Mouse (Mus musculus) lung, postnatal 36 days (tissue): ENCODE data around the gene Acot2.

Experiments used
- DNase-seq: peaks from one replicate; pipeline ENCODE4 v3.0.0; 2022; ENCODE audit warnings: mixed read lengths

Gene Acot2

DNA sequence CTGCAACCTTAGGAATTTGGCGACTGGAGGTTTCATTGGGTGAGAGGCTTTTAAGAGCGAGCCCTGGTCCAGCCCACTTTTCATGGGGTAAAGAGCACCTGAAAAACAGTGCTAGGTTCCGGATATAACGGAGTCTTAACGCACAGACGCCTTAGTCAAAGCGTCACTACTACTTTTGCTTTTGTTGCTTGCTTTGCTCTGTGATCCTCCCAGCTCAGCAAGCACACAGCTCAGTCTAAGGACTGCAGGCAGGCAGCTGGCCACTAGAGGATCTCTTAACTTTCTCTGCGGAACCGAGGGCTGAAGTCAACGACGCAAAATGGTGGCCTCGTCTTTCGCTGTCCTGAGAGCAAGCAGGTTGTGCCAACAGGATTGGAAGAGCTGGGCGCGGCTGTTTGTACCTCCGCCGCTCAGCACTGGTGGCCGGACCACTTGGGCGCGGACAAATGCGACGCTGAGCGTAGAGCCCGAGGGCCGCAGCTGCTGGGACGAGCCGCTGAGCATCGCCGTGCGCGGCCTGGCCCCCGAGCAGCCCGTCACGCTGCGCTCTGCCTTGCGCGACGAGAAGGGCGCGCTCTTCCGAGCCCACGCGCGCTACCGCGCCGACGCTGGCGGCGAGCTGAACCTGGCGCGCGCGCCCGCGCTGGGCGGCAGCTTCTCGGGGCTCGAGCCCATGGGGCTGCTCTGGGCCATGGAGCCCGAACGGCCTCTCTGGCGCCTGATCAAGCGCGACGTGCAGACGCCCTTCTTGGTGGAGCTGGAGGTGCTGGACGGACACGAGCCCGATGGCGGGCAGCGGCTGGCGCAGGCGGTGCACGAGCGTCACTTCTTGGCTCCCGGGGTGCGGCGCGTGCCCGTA, at the start of gene Acot2:
Acot2 (plus strand) TSS at position 279 of the 859 bp plus-strand sequence.
- DNase-seq, result peak; percentile 88

DNA sequence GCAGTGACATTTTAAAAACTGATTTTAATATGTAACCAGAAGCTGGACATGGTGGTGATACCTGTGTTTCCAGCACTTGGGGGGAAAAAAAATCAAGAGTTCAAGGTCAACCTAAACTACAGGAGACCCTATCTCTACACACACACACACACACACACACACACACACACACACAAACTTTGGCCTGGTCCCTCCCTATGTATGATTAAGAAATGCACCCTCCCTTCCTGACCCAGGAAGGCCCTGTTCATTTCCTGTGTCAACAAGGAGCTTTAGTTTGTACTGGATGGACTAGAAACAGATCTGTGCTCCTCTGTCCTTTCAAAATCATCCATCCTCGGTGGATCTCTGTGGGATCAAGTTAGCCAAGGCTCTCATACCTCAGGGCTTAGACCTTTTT, 49.1 kb upstream of the Acot2 start:
- peak; percentile 53 for DNase-seq

DNA sequence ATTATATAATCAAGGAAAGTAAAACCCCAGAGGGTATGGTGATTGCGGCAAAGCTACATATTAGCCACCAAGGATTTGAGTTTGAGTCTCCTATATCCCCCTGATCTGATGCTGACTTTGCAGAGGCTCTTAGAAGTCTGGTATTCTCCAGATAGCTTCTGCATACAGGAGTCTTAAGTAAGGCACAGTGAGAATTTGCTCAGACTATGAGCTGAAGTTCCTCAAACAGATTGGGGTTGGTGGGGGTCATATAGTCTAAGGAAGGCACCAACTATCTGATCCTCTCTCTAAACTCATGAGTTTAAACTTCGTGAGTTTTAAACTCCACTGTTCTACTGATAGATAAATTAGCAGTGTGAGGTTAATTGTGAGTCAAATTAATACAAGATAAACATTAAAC, 48.3 kb upstream of the Acot2 start:
- no peak for DNase-seq

DNA sequence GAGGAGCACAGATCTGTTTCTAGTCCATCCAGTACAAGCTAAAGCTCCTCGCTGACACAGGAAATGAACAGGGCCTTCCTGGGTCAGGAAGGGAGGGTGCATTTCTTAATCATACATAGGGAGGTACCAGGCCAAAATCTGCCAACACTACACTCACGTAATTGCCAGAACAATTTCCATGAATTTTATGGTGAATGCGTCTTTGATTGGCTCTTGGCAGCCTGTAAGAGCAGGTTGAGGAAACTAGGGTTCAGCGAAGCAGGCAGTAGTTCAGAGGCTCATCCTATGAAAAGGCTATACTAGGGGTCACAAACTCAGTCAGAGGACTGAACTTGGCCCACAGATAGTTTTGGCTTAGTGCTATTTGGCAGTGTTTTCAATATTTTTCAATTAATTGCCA, 47.6 kb upstream of the Acot2 start:
- peak; percentile 55 for DNase-seq

DNA sequence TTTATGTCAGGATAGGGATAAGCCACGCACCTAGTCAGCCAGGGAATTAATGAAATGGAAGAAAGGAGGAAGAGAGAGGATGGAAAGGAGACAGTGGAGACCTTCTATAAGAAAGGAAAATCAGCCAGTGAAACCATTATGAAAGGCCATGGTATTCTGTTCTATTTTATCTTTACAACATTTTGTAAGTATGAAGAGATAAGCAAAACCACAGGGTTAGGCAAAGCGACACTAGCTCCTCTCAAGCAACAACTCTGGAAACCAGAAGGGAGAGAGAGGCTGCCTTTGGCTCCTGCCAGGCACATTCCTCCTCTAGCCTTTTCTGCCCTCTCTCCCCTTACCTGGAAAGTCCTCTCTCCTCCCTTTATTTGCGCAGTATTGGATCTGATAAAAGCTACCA, 45.7 kb upstream of the Acot2 start:
- DNase-seq, result no peak

DNA sequence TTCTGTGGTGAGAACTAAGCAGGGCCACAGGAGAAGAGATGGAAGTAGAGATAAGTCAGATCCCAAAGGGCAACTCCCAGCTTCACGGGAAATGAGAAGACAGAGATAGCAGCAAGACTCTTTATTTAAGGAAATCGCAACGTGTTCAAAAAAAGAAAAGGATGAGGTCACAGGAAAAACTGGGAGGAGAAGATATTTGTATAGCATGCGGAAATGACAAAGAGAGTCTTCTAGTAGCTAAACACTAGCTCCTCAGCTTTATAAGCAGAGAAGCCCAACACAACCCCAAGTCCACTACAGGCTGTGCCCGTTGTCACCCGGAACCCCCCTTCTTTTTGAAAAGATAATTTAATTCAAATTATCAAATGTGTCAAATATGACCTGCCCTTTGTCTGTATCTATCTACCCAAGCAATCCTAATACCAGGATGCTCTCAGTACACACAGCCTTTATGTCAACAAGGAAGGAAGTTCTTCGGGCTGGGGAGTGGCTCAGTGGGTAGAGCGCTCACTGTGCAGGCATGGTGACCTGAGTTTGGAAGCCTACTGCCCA, 40.3 kb upstream of the Acot2 start:
- peak; percentile 81 for DNase-seq

DNA sequence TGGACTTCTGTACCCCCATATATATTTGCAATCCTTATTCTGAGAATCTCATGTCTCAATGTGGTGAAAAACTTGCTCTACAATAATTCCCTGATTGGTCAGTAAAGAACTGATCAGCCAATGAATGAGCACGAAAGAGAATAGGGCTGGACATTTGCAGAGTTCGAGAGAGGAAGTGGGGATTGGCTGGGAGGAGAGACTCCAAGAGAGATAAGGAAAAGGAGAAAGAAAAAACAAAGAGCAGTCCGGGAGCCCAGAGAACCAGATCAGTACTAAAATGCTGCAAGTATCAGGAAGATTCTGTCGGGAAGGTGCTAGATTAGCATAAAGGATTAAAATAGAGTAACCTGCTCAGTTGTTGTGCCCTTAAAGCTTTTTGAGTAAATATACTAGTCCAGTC, 38.6 kb upstream of the Acot2 start:
- peak; percentile 31 for DNase-seq

DNA sequence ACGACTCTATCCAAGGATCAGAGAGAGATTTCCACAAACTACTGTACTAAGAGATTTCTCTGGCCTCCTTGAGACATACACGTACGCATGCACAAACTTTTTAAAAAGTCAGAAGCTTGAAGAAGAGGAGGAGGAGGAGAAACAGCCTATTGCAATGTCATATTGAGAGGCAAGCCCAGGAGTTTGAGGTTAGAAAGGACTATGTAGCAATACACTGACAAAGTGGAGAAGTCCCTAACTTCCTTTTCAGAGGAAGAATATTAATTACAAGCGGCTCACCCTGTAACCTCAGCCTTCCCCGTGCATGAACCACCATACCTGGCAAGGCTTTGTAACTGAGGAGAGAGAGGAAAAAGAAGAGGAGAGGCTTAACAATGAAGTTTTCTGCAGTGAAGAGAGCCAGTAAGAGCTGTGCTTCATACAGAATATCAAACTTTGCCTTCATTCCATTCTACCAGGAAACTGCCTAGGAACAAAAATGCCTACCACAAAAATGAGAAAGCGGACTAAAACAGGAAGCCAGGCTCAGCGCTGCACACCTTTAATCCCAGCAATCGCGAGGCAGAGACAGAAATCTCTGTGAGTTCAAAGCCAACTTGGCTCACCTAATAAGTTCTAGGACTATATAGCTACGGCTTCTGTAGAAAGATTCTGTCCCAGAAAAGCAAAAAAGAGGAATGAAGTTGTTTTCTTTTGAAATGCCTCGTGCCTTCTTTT, 37.7 kb upstream of the Acot2 start:
- DNase-seq, result peak; percentile 34

DNA sequence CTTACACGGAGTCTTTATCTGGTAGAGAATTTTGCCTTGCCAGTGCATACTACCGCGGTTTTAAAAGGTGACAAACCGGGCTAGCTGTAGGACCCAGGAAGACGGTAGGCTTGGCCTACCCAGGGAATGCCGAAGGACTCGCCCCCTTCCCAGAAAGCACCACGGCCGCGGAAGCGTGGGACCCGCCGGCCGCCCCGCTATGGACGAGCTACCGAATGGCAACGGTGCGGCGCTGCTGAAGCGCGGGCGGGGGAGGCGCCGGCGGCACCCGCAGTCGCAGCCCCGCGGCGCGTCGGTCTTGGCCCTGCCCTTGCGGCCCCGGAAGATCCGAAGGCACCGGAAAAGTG, 37.2 kb upstream of the Acot2 start, which contains the start of gene Riox1:
Riox1 (plus strand) TSS at position 116 of the 347 bp plus-strand sequence.
- DNase-seq, result peak; percentile 89

DNA sequence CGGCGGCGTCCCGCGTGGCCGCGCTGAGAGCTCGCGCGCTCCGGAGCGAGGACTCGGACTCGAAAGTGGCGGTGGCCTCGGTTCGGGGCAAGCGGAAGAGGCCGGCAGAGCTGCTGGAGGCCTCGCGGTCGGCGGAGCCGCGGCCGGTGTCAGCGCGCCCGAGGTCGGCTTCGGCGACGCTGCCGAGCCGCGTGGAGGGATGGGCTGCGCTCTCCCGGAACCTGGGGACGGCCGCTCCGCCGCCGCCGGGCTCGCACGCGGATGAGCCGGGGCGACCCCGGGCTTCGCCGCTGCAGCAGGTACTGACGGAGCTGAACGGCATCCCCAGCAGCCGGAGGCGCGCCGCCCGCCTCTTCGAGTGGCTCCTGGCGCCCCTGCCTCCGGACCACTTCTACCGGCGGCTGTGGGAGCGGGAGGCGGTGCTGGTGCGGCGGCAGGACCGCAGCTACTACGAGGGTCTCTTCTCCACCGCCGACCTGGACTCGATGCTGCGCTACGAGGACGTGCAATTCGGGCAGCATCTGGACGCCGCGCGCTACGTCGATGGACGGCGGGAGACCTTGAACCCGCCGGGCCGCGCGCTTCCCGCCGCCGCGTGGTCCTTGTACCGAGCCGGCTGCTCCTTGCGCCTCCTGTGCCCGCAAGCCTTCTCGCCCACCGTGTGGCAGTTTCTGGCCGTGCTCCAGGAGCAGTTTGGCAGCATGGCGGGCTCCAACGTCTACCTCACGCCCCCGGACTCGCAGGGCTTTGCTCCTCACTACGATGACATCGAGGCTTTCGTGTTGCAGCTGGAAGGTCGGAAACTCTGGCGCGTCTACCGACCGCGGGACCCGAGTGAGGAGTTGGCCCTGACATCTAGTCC, 36.6 kb upstream of the Acot2 start:
- no peak for DNase-seq

DNA sequence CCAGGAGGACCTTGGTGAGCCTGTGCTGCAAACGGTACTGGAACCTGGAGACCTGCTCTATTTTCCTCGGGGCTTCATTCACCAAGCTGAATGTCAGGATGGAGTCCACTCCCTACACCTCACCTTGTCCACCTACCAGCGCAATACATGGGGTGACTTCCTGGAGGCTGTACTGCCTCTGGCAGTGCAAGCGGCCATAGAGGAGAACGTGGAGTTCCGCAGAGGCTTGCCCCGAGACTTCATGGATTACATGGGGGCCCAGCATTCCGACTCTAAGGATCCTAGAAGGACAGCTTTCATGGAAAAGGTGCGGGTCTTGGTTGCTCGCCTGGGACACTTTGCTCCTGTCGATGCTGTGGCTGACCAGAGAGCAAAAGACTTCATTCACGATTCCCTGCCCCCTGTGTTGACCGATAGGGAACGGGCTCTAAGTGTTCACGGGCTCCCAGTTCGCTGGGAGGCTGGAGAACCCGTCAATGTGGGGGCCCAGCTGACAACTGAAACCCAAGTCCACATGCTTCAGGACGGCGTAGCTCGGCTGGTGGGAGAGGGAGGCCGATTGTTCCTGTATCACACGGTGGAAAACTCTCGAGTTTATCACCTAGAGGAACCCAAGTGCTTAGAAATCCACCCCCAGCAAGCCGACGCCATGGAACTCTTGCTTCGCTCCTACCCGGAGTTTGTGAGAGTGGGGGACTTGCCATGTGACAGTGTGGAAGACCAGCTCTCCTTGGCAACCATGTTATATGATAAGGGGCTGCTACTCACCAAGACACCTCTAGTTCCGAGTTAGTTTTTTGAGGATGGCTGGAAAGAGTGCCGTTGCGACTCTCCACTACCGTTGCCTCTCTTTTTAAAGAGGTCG, 35.7 kb upstream of the Acot2 start:
- no peak for DNase-seq

DNA sequence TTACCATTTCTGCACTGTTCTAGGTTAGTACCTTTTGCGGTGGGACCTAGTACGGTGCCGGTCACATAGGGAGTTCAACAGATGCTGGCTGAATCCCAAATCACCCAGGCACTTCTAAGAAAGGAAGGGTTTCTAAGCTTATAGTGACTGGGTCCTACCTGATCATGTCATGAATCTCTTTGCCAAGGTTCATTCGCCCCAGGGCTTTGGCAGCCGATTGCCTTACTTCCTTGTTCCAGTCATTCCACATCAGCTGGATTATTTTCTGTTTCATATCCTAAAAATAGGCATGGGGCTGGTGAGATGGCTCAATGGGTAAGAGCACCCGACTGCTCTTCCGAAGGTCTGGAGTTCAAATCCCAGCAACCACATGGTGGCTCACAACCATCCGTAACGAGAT, 29.4 kb upstream of the Acot2 start:
- DNase-seq, result no peak

DNA sequence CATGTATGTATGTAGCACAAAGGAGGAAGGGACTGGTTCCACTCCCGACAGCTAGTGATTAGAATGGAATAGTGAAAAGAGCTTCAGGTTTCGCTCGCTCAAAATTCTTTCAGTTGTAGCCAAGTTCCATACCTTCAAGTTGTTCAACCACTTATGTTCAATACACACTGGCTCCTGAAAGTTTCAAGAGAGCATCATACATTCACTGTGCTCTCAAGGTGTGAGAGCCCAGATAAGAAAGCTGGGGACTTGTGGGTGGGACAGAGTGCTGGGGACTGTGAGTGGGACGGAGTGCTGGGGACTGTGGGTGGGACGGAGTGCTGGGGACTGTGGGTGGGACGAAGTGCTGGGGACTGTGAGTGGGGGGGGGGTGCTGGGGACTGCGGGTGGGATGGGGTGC, 22.4 kb upstream of the Acot2 start:
- DNase-seq, result no peak

DNA sequence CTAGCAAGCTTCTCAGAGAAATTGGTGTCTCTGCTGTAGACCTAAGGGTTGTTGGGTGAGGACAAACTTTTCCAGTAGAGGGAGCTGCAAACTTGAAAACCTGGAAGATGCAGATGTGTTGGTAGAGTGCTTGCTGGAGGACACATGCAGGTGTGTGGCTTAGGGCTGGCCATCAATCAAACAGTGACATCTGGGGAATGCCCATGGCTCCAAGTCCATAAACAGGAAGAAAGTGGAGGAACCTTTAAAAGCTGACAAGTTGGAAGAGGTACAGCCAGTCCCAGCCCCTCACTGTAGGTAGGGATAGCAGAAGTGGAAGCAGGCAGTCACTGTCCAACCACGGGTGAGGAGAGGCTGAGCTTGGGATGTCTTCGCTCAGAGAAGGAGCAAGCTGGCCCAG, 15.5 kb upstream of the Acot2 start:
- peak; percentile 82 for DNase-seq

DNA sequence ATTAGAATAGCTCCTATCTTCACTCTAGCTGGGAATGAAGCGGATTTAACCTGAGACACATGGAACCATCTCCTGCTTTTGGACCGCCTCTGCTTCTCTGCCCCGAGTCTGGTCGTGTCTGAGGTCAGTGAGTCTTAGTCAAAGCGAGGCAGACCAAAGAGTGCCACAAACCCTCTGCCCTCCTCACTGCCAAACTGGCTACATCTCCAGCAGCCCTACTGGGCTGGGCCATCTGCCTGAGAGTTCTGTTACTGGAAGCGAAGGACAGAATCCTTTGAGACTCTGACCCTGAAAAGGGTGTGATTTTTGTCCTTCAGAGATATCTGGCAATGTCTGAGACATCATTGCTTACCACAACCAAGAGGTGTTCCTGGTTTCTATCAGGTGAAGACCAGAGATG, 8.8 kb upstream of the Acot2 start:
- DNase-seq, result no peak

DNA sequence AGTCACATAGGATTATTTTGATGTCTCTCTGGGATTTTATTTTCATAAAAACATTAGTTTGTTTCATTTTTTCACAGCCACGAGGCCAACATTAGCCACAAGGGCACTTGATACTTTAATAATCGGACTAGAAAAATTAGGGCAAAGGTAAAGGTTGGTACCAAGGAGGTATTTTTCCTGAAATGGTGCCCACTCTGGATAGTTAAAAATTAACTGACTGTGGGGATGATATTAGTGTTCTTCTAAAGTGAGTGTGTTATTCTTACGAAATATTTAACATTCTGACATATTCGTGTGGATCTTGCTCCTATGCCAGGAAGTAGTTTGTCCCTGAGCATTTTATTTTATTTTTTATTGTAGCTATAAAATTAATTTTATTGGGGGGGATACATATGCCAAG, 6.0 kb upstream of the Acot2 start:
- DNase-seq, result peak; percentile 18

DNA sequence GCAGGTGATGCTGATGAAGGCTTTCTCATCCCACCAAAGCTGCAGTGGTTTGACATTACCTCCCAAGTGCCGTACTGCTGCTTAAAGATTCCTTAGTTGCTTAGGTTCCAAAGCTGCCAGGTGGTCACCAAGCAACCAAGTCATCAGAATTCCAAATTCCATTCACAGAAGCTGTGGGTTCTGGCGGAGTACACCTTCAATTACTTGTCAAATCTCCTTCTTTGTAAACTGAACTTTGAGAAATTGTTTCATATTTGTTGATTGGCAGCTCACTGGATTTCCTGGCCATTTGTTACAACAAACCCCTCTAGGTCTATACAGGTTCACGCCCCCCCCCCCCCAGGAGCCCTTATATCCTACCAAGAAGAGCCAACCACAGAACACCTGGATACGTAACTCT, 2.9 kb upstream of the Acot2 start, which contains the start of gene Heatr4:
Heatr4 (minus strand) TSS at position 101 of the 400 bp plus-strand sequence.
- no peak for DNase-seq

DNA sequence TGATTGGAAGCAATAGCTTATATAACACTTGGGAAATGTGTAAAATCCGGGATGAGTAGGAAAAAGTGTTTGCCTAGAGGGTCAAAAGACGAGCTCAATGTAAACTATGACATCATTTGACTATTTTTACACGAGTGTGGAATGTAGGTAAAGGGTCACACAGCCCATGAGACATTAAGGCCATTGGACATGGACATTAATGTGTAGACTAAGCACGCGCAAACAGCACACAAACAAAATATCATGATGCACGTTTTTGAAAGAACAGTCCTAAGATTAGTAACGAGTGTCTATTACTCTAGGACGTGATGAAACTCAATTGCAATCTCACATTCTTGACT, 449 bp upstream of the Acot2 start:
- no peak for DNase-seq

DNA sequence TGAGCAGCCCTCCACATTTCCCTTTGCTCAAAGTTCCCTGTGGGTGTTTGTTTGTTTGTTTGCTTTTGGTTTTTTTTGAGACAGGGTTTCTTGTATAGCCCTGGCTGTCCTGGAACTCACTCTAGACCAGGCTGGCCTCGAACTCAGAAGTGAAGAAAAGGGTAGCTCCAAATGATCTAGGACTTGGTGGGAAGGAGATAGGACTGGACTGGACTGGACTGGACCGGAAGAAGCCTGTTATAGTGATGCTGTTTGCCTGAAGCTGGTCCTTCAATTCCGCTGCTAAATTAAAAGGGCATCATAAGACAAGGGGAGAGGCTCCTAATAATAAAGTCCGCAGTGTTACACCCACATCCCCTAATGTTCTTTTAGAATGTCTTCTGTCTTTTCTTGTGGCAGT, 822 bp downstream of the Acot2 start:
- DNase-seq, result no peak

DNA sequence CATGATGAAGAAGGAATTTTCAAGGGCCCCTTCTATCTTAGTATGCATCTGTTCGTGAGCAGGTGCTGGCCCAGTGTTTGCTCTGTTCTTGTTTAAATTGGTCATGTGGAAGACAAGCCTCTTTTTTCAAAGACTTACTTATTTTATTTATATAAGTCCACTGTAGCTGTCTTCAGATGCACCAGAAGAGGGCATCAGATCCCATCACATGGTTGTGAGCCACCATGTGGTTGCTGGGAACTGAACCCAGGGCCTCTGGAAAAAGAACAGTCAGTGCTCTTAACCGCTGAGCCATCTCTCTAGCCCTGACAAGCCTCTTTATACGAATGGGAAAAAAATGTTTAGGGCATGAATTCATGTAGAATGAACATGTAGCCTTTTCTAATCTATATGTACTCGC, 1.7 kb downstream of the Acot2 start:
- peak; percentile 2 for DNase-seq

DNA sequence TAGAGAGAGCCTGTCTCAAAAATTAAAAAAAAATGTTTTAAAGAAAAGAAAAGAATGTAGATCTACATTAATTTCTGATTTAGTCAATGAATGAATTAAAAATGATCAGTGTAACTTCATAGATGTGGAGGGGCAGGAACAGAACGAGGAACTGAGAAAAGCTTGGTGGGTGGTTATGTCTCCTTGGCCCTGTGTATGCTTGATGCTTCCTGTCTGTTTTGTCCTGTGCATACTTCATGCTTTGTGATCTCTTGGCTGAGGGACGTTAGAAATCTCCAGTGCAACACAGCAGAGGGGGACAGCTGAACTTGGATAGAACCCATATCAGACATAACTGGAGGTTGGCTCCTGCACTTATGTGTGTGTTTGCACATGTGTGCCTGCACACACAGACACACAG, 9.6 kb downstream of the Acot2 start:
- no peak for DNase-seq
